Mouse (Mus musculus): ENCODE measurements around the gene Synj2.

Gene Synj2

DNA sequence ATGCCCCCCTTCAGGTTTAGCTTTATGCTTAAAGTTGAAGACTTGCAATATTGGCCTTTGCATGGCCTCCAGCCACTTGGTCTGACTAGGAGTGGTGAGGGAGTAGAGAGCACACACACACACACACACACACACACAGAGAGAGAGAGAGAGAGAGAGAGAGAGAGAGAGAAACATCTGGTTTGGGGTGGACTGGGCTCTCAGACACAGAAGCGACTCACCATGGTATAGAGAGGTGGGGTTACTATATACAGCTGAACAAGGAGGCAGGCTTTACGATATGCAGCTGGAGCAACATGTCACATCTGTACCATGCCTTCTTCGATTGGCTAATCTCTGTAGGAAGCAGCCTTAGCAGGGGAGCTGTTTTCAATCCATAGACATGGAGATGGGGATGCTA lies 5.4 kb upstream of the Synj2 start:
- no peak for DNase-seq

DNA sequence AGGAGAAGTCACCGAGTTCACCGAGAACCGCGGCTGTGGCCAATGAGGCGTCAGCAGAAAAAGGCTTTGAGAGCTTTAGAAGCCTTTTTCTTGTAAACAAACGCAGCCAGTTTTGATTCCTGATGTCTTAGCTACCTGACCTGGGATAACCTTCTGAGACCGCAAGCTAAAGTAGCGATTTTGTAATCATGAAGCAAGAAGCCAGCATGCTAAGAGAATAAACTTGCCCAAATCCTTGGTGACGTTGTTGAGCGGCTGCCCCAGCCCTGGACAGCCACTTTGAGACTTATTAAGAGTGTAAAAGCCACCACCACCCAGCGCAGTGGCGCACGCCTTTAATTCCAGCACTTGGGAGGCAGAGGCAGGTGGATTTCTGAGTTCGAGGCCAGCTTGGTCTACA lies 4.8 kb upstream of the Synj2 start:
- DNase-seq: no peak

DNA sequence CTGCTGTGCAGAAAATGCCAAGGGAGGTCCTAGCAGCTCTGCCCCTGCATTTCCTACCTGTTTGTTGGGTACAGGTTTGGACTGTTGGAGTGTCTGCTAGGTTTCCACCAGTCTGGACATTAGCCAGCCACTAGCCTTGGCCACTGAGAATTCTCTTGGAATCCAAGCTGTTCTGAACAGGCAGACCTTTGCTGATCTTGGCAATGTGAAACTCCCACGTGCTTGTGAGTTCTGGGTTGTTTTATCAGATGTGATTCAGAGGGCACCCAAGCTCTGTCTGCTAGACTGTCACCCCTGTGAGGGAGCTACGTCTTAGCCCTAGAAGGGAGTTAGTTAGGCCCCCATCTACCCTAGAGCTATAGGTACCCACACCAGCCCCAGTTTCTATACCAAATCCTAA lies 3.6 kb upstream of the Synj2 start:
- no peak for DNase-seq

DNA sequence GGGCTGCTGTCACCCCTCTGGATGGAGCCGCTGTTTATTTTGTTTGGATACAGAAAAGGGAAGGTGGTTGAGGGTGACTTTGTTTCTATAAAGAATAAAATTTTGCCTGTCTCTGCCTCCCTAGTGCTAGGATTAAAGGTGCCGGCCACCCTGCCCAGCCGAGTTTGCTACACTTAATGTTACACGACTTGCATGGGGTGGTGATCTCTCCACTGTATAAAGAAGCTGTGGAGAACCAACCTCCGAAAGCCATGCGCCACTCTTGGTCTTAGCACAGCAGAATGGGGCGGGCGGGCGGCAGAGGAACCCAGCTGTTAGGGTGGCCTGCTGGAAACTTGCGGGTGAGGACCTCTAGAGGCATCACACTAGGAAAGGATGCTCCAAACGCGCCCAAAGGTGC lies 1.2 kb upstream of the Synj2 start:
- DNase-seq: no peak

DNA sequence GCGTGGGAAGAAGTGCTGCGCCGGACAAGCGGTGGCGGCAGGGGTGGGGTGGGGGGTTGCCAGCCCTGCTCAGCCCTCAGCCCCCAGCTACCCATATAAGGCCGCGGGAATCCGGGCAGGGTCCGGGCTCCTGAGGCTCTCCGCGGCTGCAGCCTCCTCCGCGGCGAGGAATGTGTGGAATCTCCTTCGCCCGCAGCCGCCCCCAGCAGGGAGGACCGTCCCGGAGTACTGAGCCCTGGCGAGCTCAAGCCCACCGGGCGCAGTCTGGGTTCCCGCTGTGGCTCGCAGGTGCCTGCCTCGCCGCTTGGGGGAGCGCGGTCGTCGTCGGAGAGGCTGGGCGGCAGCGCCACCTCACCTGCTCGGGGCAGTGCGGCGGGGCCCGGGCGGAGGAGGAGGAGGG lies 288 bp upstream of the Synj2 start:
- peak; percentile 74 for DNase-seq

DNA sequence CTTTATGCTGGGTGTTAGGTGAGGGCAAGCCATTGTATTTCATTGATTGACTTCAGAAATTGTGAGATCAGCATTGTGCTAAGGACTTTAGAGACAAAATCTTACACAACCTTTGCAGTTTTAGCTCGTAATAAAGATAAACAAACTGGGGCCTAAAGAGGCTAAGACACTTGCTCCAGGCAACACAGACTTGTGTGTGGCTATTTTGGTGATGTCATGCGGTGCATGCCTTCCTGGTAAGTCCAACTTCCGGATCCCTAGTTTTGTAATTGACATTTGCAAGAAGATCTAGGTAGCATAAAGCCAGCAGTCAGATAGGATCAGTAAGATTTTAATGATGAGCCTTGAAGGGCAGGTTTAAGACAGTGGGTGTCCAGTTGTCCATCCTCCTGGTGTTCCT lies 1.1 kb downstream of the Synj2 start:
- DNase-seq: no peak

DNA sequence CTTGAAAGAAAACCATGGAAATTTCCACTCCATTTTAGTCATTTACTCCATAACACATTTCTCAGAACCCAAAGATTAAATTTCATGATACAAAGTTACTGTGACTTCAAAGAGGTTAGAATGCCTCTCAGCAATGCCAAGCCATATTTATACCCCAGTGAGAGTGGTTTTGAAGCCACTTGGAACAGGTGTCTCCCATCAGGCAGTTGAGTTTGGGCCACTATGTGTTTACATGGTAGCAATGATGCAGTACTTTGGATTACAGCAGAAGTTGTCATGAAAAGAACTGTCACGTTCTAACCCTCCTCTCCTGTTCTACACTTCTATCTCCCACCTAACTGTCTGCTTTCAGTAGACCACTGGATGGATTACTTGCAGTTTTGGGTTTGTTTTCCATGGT lies 2.0 kb downstream of the Synj2 start:
- DNase-seq: no peak

DNA sequence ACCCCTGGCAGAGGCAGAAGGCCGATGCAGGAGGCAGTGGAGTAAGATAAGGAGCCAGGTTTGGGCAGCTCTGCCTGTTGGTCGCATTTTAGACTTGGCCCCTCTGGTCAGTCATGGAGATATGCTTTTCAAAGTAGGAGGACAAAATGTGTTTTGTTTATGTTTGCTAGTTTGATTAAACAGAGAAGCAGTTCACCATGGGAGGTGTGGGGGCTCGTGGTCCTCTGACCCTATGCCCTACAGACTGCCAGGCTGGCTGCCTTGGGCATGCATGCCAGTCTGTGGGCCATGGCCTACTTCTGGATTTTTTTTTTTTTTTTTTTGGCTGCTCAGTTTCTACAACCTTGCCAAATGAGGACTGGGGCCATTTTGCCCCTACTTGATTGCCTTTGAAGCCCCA lies 6.0 kb downstream of the Synj2 start:
- DNase-seq: no peak

DNA sequence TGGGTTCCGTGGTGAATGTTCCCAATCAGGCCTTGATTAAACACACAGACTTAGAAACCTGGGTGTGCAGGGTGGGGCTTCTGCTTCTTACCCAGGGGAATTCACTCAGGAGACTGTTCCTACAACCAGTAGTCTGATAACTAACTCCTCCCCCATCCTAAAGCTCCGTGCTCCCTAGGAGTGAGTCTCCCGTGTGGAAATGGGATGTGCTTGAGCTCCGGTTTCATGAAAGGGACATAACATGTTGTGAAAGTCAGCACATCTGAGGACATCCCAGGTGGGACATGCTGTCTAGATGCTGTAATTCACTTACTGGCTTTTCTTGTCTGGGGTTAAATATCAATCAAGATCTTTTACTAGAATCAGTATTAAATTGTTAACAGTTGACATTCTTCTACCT lies 11.4 kb downstream of the Synj2 start:
- DNase-seq: no peak

DNA sequence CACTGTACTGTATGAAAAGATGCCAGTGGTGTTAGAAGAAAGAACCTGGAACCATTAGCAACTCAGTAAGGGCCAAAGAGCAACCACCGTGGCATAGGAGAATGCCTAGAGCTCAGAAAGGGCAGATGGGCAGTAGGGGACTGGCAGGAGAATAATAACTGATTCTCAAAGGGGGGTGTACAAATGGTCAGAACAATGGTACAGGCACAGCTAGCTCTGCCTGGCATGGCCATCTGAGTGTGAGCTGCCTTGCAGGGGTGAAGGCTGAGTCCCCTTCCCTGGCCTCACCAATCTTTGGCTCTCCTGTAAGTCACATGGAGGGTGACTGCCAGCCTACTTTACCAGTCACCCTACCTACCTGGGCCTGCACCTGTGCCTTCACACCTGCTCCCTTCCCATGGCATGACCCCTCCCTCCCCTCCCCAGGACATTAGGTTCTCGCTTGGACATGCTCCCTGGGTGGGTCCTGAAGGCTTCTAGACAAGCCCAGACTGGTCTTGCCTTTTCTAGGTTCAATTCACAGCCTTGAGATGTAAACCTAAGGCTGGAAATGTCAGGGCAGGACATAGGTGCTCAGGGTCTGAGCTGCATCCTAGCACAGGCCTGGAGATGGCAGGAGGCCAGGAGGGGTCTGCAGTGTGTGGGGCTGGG lies 15.4 kb downstream of the Synj2 start:
- no peak for DNase-seq

DNA sequence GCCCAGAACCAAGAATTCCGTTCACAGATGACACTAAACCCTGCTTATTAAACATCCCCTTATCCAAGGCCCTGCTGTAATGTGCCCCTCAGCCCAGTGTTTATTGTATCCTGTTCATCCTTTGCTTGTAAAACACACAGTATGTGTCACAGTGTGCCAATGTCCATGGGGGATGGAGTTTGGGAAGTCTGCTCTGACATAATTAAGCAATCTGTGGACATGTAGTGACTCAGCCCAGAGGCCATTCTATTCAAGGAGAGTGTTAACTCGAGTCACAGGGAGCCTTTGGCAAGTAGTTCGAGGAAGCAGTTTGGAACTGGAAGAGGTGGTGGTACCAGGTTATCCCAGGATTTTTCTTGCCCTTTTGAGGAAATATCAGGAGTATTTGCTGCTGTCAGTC lies 16.0 kb downstream of the Synj2 start:
- DNase-seq: no peak

DNA sequence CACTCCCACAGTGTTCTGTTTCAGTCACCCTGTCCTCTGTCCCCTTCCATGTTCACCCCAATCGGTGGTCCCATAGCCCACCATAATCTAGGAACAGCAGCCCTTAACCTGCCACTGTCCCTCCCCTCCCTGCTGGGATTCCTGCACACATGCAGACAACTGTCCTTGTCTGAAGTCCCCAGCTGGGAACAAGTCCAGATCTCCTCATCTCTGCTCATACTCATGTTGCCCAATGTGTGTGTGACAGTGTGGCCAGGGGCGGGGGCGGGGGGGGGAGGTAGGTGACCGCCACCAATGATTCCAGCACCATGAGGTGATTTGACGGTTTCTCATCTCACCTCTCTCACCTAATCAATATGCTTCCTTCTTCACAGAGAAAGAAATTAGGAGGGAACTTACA lies 17.1 kb downstream of the Synj2 start:
- DNase-seq: no peak

DNA sequence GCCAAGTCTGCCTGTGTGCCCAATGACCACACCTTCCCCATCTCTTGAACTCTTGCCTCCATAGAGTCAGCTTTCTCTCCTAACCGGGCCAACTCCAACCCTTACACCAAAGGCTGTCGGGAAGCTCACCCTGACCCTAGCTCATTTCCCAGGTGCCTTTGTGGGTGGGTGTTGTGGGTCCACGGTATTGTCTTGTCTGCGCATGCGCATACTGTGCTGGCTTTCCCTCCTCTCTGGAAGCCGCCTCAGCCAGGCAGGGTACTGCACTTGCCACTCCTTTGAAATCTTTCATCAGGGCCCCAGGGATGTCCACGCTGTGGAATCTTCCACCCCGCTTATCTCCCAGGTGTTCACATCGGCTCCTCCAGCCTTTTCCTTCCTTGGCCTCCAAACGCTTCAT lies 17.6 kb downstream of the Synj2 start:
- no peak for DNase-seq

DNA sequence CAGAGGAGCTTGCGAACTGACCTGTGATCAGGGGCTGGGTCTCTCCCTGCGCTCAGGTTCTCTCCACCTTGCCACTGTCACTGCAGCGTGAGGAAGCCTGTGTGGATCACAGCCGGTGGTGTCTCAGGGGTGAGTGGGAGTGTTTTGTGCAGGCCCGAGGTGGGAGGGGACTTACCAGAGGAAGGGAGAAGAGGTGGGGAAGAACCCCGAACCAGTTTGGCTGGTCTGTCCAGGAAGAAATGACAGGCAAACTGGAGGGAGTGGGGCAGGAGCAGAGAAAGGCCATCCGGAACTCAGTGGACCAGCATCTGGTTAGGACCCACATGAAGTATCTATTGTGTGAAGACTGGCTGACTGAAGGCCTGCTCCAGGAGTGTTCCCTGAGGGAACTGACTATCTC lies 18.0 kb downstream of the Synj2 start:
- DNase-seq: no peak

DNA sequence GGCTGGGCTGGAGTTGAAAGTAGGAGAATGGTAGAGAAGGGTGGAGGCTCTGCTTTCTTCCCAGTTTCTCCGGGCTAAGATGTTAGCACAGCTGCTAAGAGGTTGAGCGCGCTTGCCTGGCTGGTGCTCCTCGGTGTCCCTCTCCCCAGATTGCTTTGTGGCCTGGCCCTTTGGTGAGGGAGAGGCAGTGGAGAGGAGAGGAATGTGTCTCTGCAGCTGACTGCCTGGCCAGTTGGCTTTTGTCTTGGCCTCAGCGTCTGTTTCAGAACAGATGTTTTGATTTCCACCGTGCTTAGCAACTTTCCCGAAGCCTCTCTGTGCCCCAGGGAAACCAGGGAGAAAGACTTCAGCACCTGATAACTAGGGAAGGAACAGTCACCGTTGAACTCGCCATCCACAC lies 18.7 kb downstream of the Synj2 start:
- no peak for DNase-seq

DNA sequence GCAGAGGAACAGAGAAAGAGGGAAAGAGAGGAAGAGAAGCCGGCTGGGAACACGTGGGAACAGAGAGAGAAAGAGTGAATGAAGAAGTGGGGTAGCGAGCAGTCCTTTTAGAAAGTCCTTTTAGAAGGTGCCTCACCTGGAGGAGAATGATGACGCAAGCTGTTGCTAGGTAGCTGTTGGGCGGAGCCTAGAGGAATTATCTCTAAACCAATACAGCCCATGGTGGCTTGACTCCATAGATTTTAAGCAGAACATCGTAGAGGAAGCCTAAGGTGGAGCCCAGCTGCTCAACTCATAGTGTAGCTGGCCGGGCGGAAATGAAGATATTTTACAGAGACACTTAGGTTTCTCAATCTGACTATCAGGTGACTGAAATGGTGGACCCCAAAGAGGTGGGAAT lies 22.7 kb downstream of the Synj2 start:
- DNase-seq: no peak

DNA sequence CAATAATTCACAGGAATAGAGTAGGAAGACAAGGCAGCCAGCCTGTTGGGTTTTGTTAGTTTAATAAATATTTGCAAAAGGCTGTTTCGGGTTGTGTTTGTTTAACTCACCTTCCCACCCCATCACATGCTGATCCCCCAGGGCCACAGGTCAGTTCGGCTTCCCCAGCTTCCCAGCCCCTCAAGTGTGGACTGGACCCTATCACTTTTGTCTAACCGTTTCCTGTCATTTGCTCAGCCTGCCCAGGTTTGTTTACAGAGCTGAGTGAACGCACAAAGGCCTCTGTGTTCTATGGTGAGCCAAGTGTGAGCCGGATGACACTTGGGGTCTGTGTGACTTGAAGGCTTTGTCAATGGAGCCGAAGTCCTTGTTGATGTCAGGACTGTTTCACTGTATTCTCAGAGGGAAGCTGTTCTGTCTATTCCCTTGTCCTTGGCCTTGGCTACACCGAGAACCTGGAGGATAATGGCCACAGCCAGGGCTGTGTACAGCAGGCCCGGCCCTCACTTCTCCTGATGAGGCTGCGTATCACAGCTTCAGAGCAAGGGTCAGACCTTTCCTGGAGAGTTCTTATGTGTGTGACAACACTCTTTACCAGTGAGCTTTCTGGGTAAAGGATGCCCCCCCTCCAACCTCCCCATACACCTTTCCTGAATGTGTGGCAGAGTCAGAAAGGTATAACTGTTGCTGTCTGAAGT lies 24.2 kb downstream of the Synj2 start:
- no peak for DNase-seq

DNA sequence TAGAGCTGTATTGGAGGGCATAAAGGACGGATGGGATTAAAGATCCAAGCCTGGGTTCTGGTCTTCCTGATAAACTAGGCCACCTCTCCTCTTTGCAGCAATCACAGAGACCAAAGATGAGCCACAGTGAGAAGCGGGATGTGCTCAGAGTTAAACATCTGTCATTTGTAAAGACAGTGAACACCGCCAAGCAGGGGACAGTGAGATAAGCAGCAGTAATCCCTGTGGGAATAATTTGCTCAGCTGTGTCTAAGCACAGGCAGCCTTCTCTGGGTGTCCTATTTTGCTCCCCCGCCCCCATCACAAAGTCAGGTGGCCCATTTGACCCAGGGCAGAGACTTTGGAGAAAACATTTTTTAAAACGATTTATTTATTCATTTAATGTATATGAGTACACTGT lies 25.6 kb downstream of the Synj2 start:
- DNase-seq: no peak

DNA sequence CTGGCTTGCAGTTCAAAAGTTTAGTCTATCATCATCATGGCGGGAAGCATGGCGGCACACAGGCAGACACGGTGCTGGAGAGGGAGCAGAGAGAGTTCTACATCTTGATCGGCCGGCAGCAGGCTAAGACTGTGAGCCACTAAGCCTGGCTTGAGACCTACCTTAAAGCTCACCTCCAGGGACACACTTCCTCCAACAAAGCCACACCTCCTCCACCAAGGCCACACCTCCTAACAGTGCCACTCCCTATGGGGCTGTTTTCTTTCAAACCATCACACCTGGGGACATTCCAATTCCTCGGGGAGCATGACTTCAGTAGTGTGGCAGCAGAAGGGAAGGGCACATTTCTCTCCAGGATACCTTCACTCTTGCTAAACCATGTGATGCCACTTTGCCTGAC lies 27.5 kb downstream of the Synj2 start:
- no peak for DNase-seq

DNA sequence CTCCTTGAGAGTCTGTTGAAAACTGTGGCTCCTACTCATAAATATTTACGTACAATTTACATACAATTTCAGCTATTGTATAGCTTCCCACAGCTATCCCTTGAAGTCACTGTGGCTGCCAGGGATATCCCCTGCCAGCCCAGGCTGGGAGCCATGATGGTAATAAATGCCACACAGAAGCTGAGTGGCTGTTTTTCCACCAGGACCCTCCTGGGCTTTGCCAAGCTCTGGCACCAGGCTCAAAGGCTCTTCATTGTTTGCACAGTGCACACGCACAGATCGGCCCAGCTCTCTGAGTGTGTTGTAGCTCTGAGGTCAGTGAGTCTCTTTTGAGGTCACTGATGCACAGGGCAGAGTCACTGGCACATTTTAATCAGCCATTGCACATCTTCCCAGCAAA lies 28.2 kb downstream of the Synj2 start:
- DNase-seq: no peak

DNA sequence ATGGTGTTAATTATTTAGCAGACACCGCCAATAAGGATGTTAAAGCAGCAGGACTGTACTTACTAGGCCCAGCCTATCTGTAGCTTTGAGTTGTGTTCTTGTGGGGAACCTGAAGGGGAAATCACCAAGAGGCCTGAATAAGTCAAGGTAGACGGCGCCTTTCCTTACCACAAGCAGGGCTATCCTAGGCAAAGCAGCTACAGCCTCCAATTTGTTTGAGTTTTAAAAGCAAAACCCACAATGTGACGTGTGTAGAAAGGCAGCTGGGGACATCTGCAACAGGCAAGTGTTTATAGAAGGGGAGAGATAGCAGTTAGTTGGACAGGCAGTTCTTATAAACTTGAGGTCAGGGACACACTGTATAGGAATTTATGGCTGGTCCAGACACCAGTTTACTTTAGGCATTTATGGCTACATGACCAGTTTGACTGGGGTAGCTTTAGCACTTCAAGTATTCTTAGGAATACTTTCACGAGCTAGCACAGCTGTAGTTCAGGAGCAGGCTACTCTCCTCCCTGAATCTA lies 29.3 kb downstream of the Synj2 start:
- DNase-seq: no peak

DNA sequence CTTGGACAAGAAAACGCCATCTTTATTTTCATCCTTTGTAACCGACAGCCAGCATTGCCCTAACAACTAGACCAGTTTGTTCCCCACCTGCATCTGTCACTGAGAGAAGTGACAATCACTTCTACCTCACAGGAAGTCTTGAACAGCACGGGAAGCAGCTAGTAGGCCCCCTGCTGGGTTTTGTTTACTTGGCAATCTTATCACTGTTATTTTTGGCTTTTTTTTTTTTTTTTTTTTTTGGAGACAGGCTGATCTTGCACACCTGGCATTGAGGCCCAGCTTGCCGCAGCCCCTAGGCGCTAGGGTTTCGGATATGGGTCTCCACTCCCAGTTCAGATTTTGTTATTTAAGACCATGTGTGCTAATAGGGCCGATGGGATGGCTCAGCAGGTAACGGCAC lies 32.5 kb downstream of the Synj2 start:
- no peak for DNase-seq

DNA sequence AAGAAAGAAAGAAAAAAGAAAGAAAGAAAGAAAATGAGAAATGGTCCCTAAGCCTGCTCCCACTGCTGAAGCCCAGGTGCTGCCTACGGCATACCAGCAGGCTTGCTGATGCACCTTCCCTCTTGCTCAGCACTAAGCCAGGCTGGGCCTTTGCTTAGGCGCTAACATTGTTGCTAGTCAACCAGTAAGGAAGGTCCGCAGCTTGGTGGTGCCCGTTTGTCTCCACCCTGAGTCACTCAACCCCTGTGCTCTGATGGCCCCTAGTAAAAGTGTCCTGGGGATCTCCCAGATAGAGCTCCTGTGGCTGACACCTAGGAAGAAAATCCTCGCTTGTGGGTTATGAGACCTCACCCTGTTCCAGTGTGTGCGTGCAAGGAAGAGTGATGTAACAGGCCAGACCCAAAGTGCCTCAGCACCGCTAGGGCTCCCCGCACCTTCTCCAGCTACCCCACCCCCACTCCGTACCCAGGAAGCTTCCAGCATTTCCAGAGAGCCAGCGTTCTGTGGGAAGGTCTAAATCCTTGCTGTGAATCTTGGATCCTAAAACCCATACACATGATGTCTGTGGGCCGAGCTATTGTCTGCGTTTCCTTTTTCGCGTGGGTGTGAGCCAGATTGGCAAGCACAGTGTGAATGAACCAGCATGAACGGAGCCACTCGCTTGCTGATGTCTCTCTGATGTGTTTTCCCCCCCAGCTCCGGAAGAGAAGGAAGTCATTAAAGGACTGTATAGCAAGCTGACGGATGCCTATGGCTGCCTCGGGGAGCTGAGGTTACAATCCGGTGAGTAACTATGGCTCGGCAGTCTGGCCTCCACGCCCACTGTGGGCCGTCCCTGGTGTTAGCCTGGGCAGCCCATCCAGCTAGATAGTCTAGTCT lies 34.3 kb downstream of the Synj2 start:
- DNase-seq: peak; percentile 83
